Mouse (Mus musculus): Measurements from ENCODE around the gene Spsb2.
"Not testable (repeated sequence)": the region's sequence is repeated elsewhere in the genome, so short reads cannot be mapped to it uniquely, and the experiment has no call there.

The Spsb2 gene

DNA sequence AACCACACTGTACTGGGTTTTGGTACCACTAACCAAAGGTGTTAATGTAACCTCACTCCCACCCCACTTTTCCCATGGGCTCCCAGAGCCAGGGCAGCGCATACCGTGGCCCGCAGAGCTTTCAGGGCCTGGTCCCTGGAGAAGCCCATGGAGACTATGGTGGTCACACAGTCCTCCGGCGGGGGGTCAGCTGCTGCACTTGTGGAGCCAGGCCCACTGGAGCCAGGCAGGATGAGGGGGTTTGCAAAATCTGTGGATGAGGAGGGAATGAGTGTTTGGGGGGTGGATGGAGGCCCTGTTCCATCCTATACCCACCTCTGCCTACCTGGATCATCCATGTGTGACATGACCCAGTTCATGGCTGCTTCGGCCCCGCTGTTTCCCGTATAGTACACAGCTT is 9.1 kb downstream of the Spsb2 start:
- no peak for DNase-seq (ENCODE audit: low spot score in 2 of 2)

DNA sequence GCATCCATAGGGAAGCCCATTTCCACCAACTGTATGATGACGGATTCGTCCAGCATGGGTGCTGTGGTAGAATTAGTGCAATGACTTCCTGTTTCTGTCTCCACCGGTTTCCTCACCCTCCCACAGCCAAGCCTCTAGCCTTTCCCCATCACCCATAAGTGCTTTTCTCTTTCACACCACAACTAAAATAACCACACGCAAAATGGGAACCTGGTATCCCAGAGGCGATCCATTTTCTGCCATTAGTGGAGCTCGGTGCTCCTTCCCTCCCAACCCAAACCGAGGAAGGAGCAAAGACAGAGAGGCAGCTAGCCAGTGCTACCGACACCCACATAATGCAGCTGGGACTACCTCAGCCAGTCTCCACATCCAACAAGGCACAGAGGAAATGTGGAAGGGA is 9.5 kb downstream of the Spsb2 start:
- no peak for DNase-seq (ENCODE audit: low spot score in 2 of 2)

DNA sequence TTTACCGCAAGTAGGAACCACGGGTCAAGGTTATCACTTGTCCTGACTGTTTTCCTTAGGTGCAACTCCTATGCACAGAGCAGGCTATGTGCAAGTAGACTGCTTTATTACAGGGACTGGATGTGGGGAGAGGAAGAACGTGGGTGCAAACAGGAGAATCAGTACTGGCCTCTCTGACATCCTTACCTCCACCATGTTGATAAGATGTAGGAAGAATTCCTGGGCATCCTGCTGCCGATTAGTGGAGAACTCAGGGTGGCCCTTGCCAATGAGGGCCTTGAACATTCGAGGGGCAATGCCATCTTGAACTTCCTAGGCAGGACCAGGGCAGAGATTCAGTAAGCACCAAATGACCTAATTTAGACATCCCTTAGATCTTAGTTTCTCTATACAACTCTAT is 12.4 kb downstream of the Spsb2 start:
- DNase-seq (ENCODE audit: low spot score in 2 of 2) = no peak

DNA sequence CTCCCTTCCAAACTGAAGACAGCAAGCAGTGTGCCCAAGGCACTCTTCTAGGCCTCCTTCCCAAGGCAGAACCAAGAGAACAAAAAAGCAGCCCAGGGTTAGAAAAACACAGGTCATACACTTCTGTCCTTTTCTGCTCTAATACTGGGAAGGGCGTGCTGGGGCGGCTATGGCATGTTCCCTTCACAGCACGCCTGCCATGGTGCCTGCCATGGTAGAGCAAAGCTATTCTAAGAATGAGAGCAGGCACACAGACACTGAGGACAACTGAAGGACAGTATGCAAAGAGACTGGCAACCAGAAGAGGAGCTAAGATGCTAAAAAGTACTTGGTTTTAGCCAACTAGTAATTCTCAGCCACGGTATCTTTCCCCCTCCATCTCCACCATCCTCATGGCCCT is 13.6 kb downstream of the Spsb2 start:
- no peak for DNase-seq (ENCODE audit: low spot score in 2 of 2)

DNA sequence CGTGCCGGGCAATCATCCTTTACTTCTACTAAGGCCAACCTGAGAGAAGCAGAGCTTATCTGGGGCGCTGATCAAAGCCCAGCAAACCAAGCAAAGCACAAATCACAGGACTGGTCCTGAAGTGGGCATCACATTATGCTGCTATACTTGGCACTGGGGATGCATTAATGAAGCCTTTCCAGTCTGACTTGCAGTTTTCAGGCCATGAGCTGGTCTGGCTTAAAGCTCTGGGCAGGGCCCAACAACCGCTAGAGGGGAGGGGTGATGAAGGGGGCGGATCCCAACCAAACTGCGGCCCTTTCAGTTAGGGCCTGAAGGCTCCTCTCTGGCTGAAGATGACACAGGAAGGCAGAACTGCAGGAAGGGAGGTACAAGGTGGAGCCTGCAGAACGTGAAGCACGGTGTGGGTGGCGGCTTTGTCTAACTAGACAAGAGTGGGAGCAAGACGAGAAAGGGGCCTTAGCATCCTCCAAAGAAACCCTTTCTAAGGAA is 19.7 kb downstream of the Spsb2 start:
- no peak for DNase-seq (ENCODE audit: low spot score in 2 of 2)

DNA sequence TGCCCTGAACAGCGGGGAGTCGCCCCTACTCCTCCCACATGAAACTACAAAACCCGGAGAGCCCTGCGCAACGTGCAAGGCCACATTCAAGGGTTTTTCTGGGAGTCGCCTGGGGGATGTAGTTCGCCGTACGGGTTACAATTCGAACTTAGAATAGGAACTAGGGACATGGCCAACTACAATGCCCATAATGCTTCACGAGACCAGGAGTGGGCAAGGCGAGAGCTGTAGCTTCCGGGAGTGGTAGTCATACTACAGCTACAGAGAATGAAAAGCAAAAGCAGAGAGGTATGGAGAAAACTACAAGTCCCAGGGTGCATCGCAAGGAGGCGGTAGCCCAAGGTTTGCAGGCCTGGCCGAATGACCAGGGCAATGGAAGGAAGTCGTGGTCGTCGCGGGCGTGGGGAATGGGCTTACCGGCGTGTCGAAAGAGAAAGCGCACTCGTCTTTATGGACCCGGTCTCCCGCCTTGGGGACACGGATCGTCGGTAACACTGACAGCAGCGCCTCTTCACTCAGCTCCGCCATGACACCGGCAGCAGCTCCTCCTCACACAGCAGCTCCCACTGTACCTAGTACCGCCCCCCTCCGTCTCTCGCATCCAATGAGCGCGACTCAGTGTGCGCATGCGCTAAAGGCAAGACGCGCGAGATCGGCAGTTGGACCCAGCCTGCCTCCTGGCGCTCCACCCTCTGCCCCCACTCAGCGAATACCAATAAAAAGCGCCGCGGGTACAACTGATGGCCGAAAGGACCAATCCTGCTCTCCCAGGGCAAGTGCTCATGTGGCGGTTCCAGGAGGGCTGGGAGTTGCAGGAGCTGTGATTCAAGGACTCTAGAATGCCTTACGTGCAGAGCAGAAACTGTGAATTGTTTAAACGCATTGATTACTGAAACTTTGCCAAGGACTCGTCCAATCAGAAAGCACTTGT is 20.7 kb downstream of the Spsb2 start, which contains the start of the genes Usp5 and Cdca3:
Usp5 (minus strand) TSS at position 617 of the 931 bp plus-strand sequence.
Cdca3 (plus strand) TSS at position 680 of the 931 bp plus-strand sequence.
- peak; percentile 94 for DNase-seq (ENCODE audit: low spot score in 2 of 2)

DNA sequence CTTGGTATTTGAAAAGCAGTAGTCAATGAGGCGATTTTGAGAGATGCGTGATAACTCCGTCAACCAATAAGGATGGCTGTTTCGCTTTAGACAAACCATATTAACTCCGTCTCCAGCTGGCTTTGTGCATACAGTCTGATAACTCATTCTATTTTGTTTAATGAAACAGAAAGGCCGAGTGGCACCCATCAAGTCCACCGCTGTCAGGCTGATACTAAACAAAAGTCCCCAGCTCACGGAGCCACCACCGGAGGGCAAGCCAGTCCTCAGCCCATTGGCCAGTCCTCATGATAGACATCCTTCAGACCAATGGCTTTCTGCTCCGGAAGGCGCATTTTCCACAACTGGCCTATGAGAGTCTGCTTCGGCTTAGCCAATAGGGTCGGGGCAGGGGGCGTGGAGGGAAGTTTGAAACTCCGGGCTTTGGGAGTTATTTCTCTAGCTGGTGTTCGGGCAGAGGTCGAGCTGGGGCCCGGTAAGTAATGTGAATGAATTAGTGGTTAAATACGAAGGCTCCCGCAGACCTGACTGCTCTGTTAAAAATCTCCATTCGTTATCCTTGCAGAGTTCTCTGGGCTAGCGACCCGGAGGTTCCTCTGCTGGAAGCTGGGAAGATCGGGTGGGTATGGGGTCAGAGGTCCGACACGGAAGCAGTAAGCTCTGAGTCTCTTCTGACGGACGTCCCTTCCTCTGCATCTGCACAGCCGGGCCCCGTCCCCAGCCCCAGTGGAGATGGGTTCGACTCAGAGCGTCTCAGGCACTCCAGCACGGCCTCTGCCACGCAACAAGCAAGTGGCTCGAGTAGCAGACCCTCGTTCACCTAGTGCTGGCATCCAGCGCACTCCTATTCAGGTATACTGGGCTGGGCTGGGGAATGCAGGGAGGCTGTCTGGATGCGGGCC is 21.6 kb downstream of the Spsb2 start:
- peak; percentile 83 to 87 for DNase-seq (ENCODE audit: low spot score in 2 of 2)

DNA sequence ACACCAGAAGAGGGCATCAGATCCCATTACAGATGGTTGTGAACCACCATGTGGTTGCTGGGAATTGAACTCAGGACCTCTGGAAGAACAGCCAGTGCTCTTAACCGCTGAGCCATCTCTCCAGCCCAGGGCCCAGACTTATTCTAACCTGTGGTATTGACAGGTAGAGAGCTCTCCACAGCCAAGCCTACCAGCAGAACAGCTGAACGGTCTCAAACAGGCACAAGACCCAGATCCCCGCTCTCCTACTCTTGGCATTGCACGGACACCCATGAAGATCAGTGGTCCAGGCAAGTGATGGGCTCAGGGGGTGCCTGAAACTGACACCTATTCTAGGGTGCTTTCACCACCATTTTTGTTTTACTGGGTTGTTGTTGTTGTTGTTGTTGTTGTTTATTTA is 22.7 kb downstream of the Spsb2 start:
- not testable (repeated sequence) for DNase-seq (ENCODE audit: low spot score in 2 of 2)

DNA sequence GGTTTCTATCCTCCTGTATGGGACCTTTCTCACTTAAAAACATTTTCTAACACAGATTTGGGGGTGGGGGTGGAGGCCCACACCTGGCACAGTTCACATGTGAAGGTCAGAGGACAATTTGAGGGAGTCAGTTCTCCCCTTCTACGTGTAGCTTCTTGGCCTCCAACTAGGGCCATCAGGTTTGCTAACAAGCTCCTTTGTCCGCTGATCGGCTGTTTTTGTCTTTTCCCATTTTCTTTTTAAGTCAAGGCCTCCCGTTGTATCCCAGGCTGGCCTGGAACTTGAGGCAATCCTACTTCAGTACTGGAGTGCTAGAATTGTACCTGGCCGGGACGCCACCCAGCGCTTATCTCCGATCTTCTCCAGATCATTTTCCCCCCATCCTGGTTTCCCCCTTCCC is 23.2 kb downstream of the Spsb2 start:
- no peak for DNase-seq (ENCODE audit: low spot score in 2 of 2)

DNA sequence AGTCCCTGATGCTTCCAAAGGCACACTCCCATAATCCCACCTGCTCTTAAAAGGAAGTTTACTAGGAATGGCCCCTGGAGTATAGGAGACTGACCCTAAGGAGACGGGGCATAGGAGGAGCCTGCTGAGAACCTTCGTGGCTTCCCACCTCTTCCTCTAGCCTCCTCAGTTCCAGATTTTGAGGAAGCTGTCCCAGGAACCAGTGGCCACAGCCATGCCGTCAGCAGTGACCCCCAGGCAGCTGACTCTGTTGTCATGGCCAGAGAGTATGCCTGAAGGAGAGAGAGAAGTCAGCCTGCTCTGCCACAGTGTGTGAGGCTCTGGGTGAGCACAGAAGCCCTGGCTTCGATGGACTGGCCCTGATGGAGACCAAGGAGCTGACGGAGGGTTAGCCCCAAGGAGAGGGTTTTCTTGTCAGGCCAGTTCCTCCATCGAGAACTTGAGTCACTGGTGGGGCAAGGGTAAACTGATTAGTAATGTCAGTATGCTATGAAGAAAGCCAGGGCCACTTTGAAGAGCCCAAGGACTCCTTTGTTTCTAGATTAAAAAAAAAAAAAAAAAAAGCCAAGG is 26.1 kb downstream of the Spsb2 start:
- no peak for DNase-seq (ENCODE audit: low spot score in 2 of 2)

DNA sequence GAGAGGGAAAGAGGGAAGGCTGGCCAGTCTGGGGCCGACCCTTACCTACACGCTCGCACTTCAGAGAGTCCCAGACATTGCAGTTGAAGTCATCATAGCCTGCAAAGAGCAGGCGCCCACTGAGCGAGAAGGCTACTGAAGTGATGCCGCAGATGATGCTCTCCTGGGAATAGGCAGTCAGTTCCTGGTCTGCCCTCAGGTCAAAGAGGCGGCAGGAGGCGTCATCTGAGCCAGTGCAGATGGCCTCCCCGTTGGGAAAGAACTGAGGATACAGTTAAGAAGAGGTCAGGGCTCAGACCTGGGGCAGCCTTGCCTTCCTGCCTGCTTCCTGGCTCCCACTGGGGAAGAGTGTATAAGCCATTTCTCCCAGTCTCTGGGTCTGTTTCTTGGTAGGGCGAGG is 27.1 kb downstream of the Spsb2 start:
- no peak for DNase-seq (ENCODE audit: low spot score in 2 of 2)

DNA sequence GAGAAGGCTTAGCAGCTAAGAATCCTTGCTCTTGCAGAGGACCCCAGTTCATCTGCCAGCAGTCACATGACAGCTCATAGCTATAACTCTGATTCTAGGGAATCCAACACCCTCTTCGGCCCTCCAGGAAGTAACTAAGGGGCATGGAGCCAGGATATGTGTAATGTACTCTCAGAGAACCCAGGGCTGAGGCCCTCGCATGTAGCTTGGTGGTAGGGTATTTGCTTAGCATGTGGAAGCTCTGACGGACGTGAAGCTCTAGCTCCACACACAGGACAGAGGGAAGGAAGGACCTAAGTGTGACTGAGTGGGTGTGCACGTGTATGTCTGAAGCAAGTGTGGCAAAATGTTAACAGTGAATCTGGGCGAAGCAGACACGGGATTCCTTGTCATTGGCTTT is 27.9 kb downstream of the Spsb2 start:
- DNase-seq (ENCODE audit: low spot score in 2 of 2) = no peak

DNA sequence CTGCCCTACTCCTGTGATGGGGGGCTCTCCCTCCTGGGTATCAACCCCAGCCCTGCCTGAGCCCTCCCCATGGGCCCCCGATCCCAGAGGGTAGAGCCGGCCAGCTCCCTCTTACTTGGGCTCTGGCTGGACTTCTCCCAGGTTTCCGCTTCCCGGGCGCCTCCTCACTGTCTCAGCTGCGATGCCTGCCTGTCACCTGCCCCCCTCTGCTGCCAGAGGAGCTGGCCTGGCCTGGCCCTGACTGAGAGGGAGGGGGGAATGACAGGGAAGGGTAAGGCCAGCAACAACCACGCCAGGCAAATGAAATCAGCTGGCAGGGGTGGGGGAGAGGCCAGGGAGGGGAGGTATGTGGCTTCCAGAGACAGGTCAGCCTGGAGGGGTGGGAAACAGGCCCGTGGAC is 31.3 kb downstream of the Spsb2 start:
- no peak for DNase-seq (ENCODE audit: low spot score in 2 of 2)

DNA sequence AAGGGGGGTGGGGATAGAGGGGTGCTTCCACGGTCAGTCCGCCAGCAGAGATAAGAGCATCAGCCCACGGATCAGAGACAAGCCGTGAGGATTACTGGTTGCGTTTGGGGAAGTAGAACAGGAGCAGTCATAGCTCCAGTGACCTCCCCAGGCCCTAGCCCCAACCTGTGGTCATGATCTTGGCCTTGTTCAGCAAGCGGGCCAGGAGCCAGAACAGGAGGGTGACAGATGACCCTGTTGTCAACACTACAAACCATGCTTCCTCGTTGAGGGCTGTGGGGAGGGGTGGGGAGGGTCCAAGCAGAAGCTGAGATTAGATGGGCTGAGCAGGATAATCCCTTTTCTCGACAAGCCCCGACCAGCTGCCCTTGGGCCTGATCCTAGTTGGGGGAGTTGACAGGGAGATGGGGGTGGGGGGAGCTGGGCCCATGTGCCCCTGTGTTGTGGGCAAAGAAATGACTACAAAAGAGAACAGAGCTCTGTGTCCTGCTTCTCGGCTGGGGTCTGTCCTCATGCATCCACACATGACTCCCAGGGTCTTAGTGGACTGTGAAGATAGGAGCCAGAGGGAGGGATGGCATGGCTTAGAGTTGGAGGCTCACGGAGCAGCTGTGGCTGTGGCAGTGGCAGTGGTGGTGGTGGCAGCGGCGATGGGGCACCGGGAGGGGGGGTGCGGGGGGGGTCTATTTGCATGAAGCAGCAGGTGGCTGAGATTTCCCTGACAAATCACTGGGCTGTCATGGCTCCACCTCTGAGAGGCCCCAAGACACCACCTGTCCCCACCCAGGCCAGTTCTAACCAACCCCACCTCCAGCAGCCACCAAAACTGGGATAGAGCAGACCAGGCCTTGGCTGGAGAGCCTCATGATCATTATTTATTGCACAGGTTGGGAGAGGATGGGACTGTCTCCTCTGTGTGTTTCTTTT is 32.0 kb downstream of the Spsb2 start, which contains the start of gene Gnb3:
Gnb3 (minus strand) TSS at position 35 of the 927 bp plus-strand sequence.
- DNase-seq (ENCODE audit: low spot score in 2 of 2) = no peak

DNA sequence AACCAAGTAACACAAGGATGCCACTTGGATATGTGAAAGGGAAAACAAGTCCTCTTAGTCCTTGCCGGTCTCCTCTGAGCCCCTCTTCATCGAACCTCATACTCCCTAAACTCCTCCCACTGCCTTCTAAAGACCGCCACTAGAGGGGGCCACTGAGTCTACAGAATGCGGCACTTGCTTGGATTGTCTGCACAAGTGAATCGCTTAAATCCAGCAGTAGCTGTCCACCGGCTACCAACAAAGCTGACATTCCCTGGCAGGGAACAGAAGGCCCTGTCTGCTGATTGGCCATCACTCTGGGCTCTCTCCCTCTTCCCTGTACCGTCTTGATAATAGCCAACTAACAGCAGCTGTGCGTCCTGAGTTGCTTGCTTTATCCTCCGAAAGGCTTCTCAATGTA is 38.8 kb downstream of the Spsb2 start:
- DNase-seq (ENCODE audit: low spot score in 2 of 2) = peak; percentile 71 to 90

DNA sequence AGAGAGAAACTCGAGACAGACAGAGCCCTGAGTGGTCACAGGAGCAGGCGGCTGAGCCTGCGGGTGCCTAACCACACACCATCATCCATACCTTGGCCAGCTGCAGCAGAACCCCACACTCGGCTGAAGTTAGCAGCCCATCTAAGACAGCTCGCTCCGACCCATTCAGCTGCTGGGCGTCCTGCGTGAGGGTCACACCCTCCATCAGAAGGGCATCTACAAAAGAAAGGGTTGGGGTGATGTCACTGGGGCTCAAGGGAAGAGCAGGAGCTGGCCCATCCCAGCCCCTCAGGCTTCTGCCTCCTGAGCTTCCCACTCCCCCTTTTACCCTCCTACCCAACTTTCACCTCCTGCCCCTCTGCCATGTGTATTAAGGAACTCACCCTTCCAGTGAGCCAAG is 42.1 kb downstream of the Spsb2 start:
- no peak for DNase-seq (ENCODE audit: low spot score in 2 of 2)

DNA sequence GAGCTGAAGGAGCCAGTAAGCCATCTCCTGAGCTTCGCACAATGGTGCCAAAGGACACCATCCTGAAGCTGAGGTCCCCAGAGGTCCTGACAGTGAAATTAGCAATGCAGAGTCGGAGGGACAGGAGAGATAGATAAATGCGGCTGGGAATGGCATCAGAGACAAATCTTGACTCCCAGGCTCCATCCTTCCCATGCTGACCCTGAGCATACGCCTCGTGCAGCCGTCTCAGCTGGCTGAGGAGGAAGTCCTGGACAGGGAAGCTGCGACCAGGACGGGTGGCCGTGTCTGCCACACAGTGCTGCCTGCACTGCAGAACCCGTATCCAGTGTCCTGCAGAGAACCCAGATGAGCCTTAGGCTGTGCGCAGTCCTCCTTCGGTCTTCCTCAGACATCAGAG is 46.2 kb downstream of the Spsb2 start:
- DNase-seq (ENCODE audit: low spot score in 2 of 2) = no peak

DNA sequence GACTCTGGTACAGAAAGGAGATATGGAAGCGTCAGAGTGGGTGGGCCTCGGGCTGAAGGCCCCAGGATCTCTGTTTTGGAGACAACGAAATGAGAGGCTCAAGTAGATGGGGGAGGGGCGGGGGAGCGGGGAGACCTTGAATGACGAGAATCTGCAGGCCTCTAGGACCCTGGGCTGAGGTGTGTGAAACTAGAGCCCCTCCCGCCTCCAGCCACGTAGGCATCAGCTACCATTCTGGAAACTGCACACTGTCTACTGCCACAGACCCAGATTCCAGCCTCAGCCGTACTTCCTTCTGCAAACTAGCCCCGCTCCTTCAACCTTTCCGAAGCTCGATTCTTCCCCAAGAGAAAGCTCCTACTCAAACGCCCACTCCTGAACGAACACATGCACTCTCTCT is 47.9 kb downstream of the Spsb2 start:
- no peak for DNase-seq (ENCODE audit: low spot score in 2 of 2)

DNA sequence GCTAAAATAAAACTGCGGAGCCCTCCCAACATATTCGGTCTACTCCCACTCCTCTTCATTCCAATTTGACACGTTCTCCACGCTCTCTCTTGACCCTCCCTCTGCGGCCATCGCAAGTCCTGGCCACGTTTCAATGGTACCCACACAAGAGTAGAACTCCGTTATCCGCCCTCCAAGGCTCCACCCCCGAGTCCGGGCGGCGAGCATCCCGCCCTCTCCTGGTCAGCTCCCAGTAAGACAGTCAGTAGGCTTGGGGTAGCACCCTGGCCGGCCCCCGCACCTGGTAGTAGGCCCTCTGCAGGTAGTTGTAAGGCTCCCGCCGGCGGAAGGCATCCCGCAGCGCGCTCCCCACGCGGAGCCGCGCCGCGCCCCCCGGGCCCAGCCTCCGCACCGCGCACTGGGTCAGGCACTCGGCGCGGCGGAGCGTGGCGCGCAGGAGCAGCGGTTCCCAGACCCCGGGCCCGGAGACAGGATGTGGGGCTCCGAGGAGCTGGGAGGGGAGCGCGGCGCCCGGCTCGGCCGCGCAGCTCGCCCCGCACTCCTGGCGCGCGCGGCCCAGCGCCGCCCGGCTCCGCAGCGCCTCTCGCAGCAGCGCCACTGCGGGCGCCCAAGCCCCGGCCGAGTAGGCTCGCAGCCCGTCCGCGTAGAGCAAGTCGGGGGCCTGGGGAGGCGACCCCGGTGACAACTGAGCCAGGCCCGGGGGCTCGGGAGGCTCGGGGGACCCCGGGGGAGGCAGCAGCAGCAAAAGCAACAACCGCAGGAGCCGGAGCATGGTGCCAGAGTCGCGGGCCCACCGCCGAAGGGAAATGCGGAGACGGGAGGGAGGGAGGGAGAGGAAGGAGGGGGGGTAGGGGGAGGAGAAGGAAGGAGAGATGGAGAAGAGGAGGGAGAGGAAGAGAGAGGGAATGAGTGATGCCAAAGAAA is 48.7 kb downstream of the Spsb2 start, which contains the start of gene P3h3:
P3h3 (minus strand) TSS at position 837 of the 924 bp plus-strand sequence.
- peak; percentile 41 to 66 for DNase-seq (ENCODE audit: low spot score in 2 of 2)
